Mouse (Mus musculus) B cell, adult 2 months (primary cell): ENCODE measurements around the gene Cep55.

Experiments used
- DNase-seq, 2 experiments: peaks; one replicate each; pipeline ENCODE4 v3.0.0; 2022

Gene Cep55

GRCm38 (mm10) chr19:38045198-38045597 is 9.6 kb upstream of the Cep55 start:
- DNase-seq: no peak

DNA sequence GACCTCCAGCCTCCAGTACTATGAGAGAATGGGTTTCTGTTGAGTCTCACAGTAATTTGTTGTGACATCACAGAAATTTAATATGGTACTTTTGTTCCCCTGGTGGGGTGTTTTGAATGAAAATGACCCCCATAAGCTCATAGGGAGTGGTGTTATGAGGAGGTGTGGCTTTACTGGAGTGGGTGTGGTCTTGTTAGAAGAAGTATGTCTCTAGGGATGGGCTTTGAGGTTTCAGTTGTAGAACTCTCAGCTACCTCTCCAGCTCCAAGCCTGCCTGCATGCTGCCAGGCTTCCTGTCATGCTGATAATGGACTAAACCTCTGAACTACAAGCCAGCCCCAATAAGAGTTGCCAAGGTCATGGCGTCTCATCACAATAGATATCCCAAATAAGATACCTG is 5.1 kb upstream of the Cep55 start:
- no peak for DNase-seq

GRCm38 (mm10) chr19:38053227-38054041 is 1.4 kb upstream of the Cep55 start:
- DNase-seq: peak in 1 of 2 experiments; percentile 3

GRCm38 (mm10) chr19:38054149-38054719 is 577 bp upstream of the Cep55 start:
- DNase-seq: peak; percentile 89

DNA sequence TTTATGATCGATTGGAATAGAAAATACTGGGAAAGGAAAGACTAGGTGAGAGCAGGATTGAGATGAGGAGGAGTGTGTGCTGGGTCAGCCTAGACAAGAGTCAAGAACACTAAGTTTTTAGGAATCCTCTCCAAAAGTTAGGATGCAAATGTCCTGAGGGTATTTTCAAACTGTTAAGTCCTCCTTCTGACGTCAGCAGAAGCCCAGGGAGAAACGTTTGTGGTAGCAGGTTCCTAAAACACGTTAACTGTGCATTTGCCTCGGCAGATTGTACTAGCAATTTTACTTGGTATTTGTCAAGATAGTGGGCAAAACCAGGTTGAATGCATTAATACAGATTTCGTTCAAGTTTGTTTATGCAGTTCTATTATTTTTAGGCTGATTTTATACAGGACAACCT is 987 bp downstream of the Cep55 start:
- DNase-seq: no peak

DNA sequence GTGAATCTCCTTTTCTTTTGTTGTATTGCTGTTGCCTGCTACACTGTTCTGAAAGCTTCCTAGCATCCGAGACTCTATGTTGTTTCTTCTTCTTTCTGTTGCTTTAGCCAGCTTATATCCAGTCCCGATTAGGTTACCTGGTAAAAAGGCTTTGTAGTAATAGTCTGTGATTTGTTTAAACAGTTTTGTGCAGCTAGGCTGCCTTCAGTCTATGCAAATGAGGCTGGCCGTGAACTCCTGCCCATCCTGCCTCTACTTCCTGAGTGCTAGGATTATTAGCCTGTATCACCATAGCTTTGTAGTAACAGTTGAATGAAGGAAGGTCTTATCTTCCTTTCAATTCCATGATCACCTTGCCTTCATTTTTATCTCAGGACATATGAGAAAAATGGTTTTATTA is 1.5 kb downstream of the Cep55 start:
- no peak for DNase-seq

GRCm38 (mm10) chr19:38056931-38057330 is 2.1 kb downstream of the Cep55 start:
- no peak for DNase-seq

GRCm38 (mm10) chr19:38063201-38063600 is 8.4 kb downstream of the Cep55 start:
- DNase-seq: no peak

DNA sequence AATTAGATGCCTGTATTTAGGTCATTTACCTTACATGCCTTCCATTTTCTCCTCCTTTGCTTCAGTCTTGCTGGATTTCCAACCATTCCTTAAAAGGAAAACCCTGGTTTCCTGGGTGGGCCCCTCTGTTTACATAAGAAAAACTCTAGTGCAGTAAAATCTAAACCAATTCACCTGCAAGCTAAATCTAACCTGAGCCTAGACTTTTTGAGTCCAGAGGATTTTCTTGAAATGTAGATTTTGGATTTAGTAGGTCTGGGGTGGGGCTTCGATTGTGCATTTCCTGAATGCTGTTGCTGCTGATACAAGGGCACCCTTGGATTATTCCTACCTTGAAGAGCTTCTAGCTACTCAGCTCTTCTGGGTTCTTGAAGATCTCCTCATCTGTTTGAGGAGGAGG is 9.2 kb downstream of the Cep55 start:
- DNase-seq: no peak

DNA sequence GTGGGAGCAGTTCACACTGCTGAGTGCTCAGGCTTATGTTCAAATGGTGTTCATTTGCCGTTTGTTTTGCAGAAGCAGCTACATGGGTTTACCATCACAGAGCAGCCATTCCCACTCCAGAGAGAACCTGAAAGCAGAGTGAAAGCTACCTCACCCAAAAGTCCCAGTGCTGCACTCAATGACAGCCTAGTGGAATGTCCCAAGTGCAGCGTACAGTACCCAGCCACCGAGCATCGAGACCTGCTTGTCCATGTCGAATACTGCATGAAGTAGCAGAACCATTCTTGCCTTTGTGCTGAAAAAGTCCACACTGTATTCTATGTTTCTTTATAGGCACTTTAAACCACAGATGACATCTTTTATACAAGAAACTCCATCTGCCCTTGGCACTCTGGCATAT is 18.4 kb downstream of the Cep55 start:
- no peak for DNase-seq

GRCm38 (mm10) chr19:38075051-38075450 is 20.2 kb downstream of the Cep55 start:
- DNase-seq: no peak

- DNase-seq: no peak
Measured at GRCm38 (mm10) chr19:38076251-38076650, 21.4 kb downstream of the Cep55 start.

DNA sequence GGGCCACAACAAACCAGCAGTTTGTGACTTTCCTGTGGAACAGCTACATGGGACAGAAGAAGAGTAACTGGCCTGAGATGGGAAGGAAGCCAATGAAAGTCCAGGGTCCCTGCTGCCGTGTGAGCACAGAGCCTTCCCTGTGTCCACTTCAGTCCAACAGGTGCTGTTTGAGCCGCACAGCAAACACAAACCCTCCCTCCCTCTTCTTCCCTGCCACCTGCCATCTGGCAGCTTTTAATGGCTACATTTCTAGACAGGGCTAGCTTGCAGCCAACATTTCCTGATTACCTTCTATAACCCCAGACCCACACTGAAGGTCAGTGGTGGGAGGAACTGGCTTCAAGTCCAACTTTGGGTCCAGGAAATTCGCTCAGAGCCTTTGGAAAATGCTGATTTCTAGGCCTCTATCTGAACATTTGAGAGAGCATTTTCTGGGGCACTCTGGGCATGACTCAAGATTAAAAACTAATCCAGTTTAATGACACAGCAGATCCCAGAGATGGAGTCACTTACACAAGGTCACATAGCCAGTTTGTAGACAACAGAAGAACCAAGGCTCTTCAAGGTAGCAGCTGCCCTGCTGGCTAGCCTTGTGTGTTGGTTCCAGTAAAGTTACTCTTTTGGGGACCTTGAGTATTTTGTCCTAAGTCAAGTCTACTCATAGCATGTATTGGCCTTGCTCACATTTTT is 23.2 kb downstream of the Cep55 start:
- no peak for DNase-seq

DNA sequence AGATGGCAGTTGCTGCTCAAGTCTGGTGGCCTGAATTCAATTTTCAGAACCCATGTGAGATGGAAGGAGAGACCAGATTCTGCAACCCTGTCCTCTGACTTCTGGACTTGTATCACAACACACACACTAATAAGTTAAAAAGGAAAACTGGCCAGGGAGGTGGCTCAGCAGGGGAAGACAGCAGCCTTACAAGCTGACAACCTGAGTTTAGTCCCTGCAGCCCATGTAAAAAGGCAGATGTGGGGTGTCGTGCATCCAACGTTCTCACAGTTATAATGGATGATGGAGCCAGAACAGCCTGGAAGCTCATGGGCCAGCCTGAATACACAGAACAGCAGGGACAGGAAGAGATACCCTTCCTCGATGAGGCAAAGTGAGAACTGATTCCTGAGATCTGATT is 26.6 kb downstream of the Cep55 start:
- DNase-seq: no peak

DNA sequence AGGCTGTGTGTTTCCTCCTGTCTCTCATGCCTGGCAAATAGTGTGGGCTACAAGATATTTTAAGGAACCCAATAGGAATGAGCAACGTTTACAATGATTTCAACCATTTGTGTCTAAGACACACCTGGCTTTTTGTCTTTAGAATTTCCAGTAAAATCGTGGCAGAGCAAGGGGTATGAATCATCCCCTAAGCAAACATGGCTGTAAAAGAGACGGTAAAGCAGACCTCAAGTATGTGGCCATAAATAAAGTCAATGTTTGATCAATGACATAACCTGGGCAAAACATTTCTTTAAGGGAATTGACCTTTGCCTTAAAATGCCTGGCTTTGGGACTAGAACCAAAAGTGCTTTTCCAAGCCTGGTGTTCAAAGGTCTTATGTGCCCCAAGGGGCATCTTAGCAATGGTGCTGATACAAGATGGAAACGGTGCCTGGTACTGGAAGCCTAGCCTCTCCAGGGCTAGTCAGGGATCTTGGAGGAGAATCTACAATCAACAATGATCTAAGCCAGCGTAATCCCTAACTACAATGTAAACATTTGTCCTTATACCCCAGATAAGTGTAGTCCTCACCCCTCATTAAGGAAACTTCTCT is 28.2 kb downstream of the Cep55 start:
- DNase-seq: no peak

GRCm38 (mm10) chr19:38085841-38086240 is 31.0 kb downstream of the Cep55 start:
- DNase-seq: no peak

DNA sequence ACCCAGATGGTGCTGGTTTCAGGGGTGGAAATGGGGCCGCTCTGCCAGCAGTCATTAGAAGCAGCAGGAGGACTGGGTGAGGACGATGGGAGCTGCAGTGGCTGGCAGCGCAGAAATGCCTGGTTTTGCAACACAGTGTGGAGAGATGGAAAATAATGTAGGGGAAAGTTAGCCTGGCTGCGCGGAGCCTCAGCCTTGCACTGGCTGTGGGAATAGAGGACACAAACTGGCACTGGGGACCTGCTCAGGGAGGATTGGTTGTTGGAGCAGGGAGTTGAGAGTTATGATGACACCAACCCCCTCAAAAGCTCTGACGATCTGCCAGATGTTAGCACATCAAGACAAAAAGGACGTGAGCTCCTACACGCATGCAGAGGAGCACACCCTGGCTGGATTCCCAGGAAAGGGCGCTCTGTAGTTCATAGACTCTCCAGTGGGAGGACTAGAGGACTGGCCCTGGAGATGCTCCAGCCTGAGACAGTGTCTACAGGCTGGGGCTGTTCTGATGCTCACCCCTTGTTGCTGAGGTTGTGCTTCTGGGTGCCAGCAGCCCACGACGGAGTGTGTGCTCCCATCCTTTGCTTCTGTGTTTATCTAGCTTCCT is 32.2 kb downstream of the Cep55 start:
- no peak for DNase-seq

DNA sequence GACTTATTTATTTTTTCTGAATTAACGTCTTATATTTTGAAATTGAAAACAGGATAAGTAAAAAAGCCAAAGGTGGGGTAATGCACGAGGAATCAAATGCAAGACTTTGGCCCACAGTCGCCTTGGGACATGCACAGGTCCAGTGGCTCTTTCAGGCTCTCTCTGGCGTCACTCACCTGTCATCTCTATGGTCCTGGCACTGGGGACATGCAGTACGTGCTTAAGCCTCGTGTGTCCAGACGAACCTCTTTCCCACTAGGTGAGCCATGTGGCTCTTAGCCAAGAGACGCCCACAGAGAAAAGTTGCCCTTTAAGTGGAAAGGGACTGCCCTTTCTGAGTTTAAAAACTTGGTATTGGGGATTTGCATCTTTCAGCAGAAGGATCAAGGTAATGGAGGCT is 34.5 kb downstream of the Cep55 start:
- DNase-seq: no peak

GRCm38 (mm10) chr19:38091512-38091985 is 36.7 kb downstream of the Cep55 start:
- DNase-seq: no peak

DNA sequence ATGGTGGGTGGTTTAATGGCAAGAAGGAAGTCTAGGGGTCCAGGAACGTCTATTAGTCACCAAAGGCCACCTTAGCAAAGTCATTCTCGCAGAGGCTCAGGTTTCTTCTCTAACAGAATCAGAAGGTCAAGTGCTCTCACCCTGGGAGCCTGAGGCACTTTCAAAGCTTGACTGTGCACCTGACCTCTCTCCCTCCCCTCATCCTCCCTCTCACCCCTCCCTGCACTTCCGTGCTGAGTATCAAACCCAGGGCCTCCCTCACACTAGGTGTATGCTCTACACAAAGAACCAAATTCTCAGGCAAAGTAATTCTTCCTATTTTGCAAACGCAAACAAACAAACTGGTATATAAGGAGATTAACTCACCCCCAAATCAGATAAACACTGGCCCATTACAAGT is 41.4 kb downstream of the Cep55 start:
- no peak for DNase-seq

- DNase-seq: no peak
Measured at GRCm38 (mm10) chr19:38096858-38097758, 42.3 kb downstream of the Cep55 start, which contains the start of gene Ffar4. Gene Ffar4, plus strand, starts transcription at chr19:38097071.

GRCm38 (mm10) chr19:38107871-38108270 is 53.1 kb downstream of the Cep55 start:
- no peak for DNase-seq
